Mouse (Mus musculus) lung, adult 2 months (tissue): ENCODE data around the gene Tra2a.

ENCODE experiments used
- CTCF ChIP-seq: fragments of 200-500 bp; IDR thresholded peaks from 2 replicates; pipeline ENCODE4 v1.5.1; 2011; ENCODE audit warnings: mild to moderate bottlenecking, low read length, control low read depth; ENCODE audit not compliant: insufficient read depth
- POLR2A ChIP-seq: fragments of 200-500 bp; IDR thresholded peaks from 2 replicates; pipeline ENCODE4 v1.6.1; 2011; ENCODE audit warnings: low read depth, mild to moderate bottlenecking, control low read depth, low read length, borderline replicate concordance; ENCODE audit errors: extremely low read depth

GRCm38 (mm10) chr6:49224923-49225727 is 38.7 kb downstream of the Tra2a start:
- TF ChIP-seq CTCF, result no peak
- TF ChIP-seq POLR2A, result no peak
